Mouse (Mus musculus) intestine, postnatal 0 days (tissue): ENCODE results near the gene Kctd6. TPM values are rescaled to one million over a fixed set of nuclear protein-coding genes. Genes with fewer than 3 reads are reported as not detected.

Experiments
- ATAC-seq: fragments of 200-750 bp; cut with Nextera tagmentation; 2 replicates; pipeline ENCODE4 v1.8.0; 2017; ENCODE audit warnings: mild to moderate bottlenecking, moderate TSS enrichment, moderate library complexity
- H3K27ac ChIP-seq: fragments of 300-500 bp; sonication (generic); 2 replicates; pipeline ENCODE4 v1.5.1; 2014; ENCODE audit warnings: mild to moderate bottlenecking, low read depth, low read length, moderate library complexity
- H3K27me3 ChIP-seq: fragments of 300-500 bp; sonication (generic); replicated peaks from 2 replicates; pipeline ENCODE4 v1.6.1; 2014; ENCODE audit warnings: low read length, mixed read lengths; ENCODE audit not compliant: control insufficient read depth, insufficient read depth
- H3K36me3 ChIP-seq: fragments of 300-500 bp; sonication (generic); 2 replicates; pipeline ENCODE4 v1.6.1; 2014; ENCODE audit warnings: mild to moderate bottlenecking, moderate library complexity; ENCODE audit not compliant: control insufficient read depth, insufficient read depth
- H3K4me1 ChIP-seq: fragments of 300-500 bp; sonication (generic); replicated peaks from 2 replicates; pipeline ENCODE4 v1.6.1; 2014; ENCODE audit warnings: antibody characterized with exemption, low read length, mixed read lengths; ENCODE audit not compliant: control insufficient read depth, insufficient read depth
- H3K4me2 ChIP-seq: fragments of 300-500 bp; sonication (generic); replicated peaks from 2 replicates; pipeline ENCODE4 v1.6.1; 2014; ENCODE audit warnings: low read depth, mild to moderate bottlenecking, moderate library complexity
- H3K4me3 ChIP-seq: fragments of 300-500 bp; sonication (generic); 2 replicates; pipeline ENCODE4 v1.5.1; 2014; ENCODE audit warnings: low read depth, low read length
- H3K9ac ChIP-seq: fragments of 300-500 bp; sonication (generic); 2 replicates; pipeline ENCODE4 v1.6.1; 2014; ENCODE audit warnings: mild to moderate bottlenecking, low read depth, low read length
- H3K9me3 ChIP-seq: fragments of 300-500 bp; sonication (generic); 2 replicates; pipeline ENCODE4 v1.6.1; 2016; ENCODE audit warnings: mixed run types; ENCODE audit not compliant: control insufficient read depth
- CTCF ChIP-seq: sonication (generic); IDR thresholded peaks from 2 replicates; pipeline ENCODE4 v1.5.1; 2016; ENCODE audit warnings: low read depth, mild to moderate bottlenecking, control low read depth, antibody characterized with exemption, moderate library complexity
- WGBS: fragments of 180-500 bp; shearing (Covaris S2); extraction: QIAGEN DNeasy Blood & Tissue Kit; methylation state at CpG from one replicate; pipeline ENCODE4 v1.1.7; 2014; 5-methylcytosine and 5-hydroxymethylcytosine counted together
- polyA plus RNA-seq: library from polyadenylated mRNA; unstranded; fragments of >200 nt; fragmentation: Nextera tagmentation; extraction: Ambion mirVana; gene quantifications from 2 replicates; pipeline ENCODE4 v1.2.1, GENCODE M21; 2015

Gene Kctd6
- polyA plus RNA-seq, 1 experiment from 2014 or later, result 18.8 TPM

DNA sequence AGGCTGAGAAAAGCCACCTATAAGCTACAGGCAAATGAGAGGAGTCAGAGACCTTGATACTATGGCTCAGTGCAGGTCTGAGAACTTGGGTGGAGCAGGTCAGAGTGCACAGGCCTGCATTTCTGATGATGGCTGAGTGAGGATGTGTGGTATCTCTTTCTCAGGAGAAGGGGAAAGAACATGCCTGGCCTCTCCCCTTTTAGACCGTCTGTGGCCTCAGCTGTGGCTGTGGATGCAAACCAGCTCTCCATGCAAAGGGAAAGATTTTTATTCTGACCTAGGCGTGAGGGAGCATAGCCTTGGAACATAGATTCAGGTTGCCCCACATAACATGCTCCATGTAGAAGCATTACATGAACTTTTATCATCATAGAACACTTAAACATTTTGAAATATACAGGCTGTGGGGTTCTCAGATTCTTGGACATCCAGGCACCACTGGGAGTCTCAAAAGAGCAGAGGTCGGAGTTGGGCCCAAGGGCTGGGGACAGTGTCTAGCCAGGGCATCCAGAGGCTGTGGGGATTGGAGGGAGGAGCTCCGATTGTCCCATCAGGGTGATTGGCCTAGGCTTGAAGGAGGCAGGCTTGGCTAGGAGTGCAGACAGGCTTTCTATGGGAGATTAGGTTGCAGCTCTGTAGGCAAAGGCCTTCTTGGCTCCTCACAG is 33.4 kb upstream of the Kctd6 start:
- H3K9me3 ChIP-seq, result no peaks in the 10 kb centered on the region
- H3K9ac ChIP-seq, result no peak overlapping the region
- no peak overlapping the region for H3K4me3 ChIP-seq
- H3K4me1 ChIP-seq, result no peaks in the 10 kb centered on the region
- H3K27me3 ChIP-seq, result no peaks in the 10 kb centered on the region
- no peak for TF ChIP-seq CTCF
- 66% methylated on average over 4 of the region's 4 CpGs for WGBS
- H3K36me3 ChIP-seq, result no peaks in the 10 kb centered on the region
- H3K4me2 ChIP-seq, result no peak overlapping the region
- no peak for ATAC-seq
- H3K27ac ChIP-seq, result no peak overlapping the region

DNA sequence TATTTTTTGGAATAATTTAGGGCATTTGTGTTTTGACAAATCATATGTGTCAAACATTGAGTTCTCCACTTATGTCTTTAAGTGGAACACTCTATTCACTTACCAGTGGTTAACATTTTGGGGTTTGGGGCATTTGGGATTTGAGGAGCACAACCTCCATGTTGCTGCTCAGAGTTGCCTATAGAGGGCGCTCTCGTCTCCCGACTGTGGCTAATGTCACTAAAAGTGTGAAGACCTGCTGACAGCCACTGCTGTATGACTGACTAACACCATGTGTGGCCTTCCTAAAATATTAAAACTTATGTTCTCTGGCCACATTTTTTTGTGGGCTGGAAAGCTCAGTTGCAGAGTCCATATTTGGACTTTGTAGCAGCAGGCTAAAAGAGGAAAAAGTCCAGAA is 30.6 kb upstream of the Kctd6 start:
- Histone ChIP-seq H3K9me3 (no peaks in the 10 kb centered on the region), H3K4me3 (no peak overlapping the region), H3K4me2 (no peak overlapping the region), H3K36me3 (no peaks in the 10 kb centered on the region), H3K9ac (no peak overlapping the region), H3K4me1 (no peaks in the 10 kb centered on the region), H3K27me3 (no peaks in the 10 kb centered on the region), H3K27ac (no peak overlapping the region)
- 54% methylated on average over 3 of the region's 3 CpGs for WGBS
- ATAC-seq, result no peak
- peak; percentile 50 for TF ChIP-seq CTCF

GRCm38 (mm10) chr14:8186278-8187045 is 27.5 kb upstream of the Kctd6 start:
- H3K4me3 ChIP-seq, result no peak overlapping the region
- no peak overlapping the region for H3K27ac ChIP-seq
- no peak for ATAC-seq
- H3K9me3 ChIP-seq, result no peaks in the 10 kb centered on the region
- H3K9ac ChIP-seq, result no peak overlapping the region
- no peak for TF ChIP-seq CTCF
- no peak overlapping the region for H3K4me2 ChIP-seq
- H3K27me3 ChIP-seq, result no peaks in the 10 kb centered on the region
- 88% methylated on average over 6 of the region's 6 CpGs for WGBS
- no peaks in the 10 kb centered on the region for H3K36me3 ChIP-seq
- H3K4me1 ChIP-seq, result 0 out of 2 replicates have a peak, but pooled peaks cover under 1% of the 10 kb centered on the region

DNA sequence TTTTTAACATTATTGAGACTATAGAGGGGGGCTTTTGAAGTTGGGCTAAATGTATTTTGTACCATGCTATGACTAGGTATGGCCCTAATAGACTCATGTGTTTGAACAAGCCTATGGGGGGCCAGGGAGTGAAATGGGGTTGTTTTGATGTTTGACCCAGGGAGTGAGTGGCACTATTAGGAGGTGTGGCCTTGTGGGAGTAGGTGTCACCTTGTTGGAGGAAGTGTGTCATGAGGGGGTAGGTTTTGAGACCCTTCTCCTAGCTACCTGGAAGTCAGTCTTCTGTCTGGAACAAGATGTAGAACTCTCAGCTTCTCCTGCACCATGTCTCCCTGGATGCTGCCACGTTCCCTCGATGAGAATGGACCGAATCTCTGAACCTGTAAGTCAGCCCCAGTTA is 23.4 kb upstream of the Kctd6 start:
- TF ChIP-seq CTCF, result no peak
- H3K4me2 ChIP-seq, result no peak overlapping the region
- no peaks in the 10 kb centered on the region for H3K9me3 ChIP-seq
- no peak overlapping the region for H3K27ac ChIP-seq
- H3K27me3 ChIP-seq, result no peaks in the 10 kb centered on the region
- no peaks in the 10 kb centered on the region for H3K36me3 ChIP-seq
- no peak overlapping the region for H3K4me3 ChIP-seq
- no peak overlapping the region for H3K9ac ChIP-seq
- WGBS, result 93% methylated on average over 3 of the region's 3 CpGs
- H3K4me1 ChIP-seq, result 0 out of 2 replicates have a peak, but pooled peaks cover 3% of the 10 kb centered on the region
- no peak for ATAC-seq

DNA sequence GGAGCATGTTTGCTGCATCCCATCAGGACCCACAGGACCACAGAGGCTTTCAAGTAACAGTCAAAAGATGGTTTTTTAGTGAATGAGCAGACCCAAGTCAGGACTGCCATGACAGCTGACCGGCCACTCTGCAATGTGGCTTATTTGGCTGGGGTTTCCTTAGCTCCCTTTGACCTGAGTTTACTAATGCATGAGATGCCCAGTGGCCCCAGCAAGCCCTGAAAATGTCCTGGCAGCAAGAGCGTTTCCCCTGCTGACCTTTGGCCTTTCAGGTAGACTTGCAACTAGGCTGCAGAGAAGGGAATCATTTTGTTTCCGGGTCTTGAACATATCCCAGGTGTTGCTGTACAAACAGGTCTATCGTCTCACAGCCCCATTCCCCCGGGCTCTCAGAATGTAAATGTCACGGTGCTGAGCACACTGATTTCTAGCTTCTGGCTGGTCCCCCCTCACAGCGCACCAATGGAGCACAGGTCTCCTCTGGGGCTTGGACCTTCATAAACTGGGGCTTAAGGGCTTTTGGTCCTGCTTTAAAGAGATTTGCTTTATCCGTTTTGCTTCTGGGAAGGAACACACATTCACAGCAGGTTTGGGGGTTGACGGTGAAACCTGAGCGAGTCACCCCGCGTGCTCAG is 22.5 kb upstream of the Kctd6 start:
- Histone ChIP-seq H3K9ac (no peak overlapping the region), H3K4me1 (0 out of 2 replicates have a peak, but pooled peaks cover 3% of the 10 kb centered on the region), H3K4me3 (no peak overlapping the region), H3K27ac (no peak overlapping the region), H3K9me3 (no peaks in the 10 kb centered on the region), H3K4me2 (no peak overlapping the region), H3K27me3 (no peaks in the 10 kb centered on the region), H3K36me3 (no peaks in the 10 kb centered on the region)
- ATAC-seq, result 0 out of 2 replicates have a peak, but pooled peaks have one; percentile 22
- TF ChIP-seq CTCF, result no peak
- 57% methylated on average over 12 of the region's 12 CpGs for WGBS

DNA sequence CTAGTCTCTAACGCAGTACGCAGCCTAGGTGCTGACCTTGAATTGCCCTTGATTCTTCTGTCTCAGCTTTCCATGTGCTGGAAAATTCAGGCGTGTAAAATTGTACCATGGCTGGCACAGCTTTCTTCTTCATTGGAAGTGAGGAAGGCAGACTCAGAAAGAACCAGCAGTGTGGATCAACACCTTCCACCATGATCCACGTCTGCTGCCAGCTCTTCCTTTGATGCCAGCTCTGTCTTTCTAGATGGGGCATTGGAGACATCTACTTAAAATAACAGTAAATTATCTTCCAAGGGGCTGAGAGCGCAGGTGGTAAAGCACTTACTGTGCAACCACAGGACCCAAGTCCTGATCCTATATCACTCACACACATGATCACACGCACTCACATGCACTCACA is 21.2 kb upstream of the Kctd6 start:
- no peaks in the 10 kb centered on the region for H3K27me3 ChIP-seq
- H3K4me1 ChIP-seq, result 0 out of 2 replicates have a peak, but pooled peaks cover 3% of the 10 kb centered on the region
- no peak overlapping the region for H3K4me3 ChIP-seq
- H3K9me3 ChIP-seq, result no peaks in the 10 kb centered on the region
- no peak overlapping the region for H3K27ac ChIP-seq
- H3K36me3 ChIP-seq, result no peaks in the 10 kb centered on the region
- H3K9ac ChIP-seq, result no peak overlapping the region
- no peak for ATAC-seq
- WGBS, result 86% methylated on average over 6 of the region's 6 CpGs
- TF ChIP-seq CTCF, result no peak
- no peak overlapping the region for H3K4me2 ChIP-seq
